Mouse (Mus musculus): ENCODE data around the gene Rnf130.
A peak's percentile ranks its signal among the peaks of the same experiment; 100 is the strongest.

Gene Rnf130

GRCm38 (mm10) chr11:50025721-50026520 lies 775 bp downstream of the Rnf130 start:
- DNase-seq, result no peak

GRCm38 (mm10) chr11:50026521-50027090 lies 1.5 kb downstream of the Rnf130 start:
- DNase-seq, result no peak

GRCm38 (mm10) chr11:50028416-50028815 lies 3.3 kb downstream of the Rnf130 start:
- DNase-seq, result no peak

- no peak for DNase-seq
These were observed 9.0 kb downstream of the Rnf130 start for GRCm38 (mm10) chr11:50034155-50034554.

GRCm38 (mm10) chr11:50035726-50036125 lies 10.6 kb downstream of the Rnf130 start:
- no peak for DNase-seq

GRCm38 (mm10) chr11:50036781-50037460 lies 11.8 kb downstream of the Rnf130 start:
- DNase-seq, result peak in 1 of 2 experiments; percentile 35

GRCm38 (mm10) chr11:50038757-50039156 lies 13.6 kb downstream of the Rnf130 start:
- no peak for DNase-seq

- no peak for DNase-seq
These were observed 16.0 kb downstream of the Rnf130 start for GRCm38 (mm10) chr11:50041148-50041547.

GRCm38 (mm10) chr11:50042345-50042997 lies 17.3 kb downstream of the Rnf130 start:
- DNase-seq, result peak in 1 of 2 experiments; percentile 26

GRCm38 (mm10) chr11:50044454-50044853 lies 19.3 kb downstream of the Rnf130 start:
- DNase-seq, result no peak

- DNase-seq, result no peak
These were observed 22.5 kb downstream of the Rnf130 start for GRCm38 (mm10) chr11:50047610-50048009.

GRCm38 (mm10) chr11:50048115-50048514 lies 23.0 kb downstream of the Rnf130 start:
- DNase-seq, result no peak

GRCm38 (mm10) chr11:50050392-50050791 lies 25.2 kb downstream of the Rnf130 start:
- no peak for DNase-seq

GRCm38 (mm10) chr11:50057713-50058112 lies 32.6 kb downstream of the Rnf130 start:
- no peak for DNase-seq

- no peak for DNase-seq
These were observed 33.1 kb downstream of the Rnf130 start for GRCm38 (mm10) chr11:50058277-50058676.

- DNase-seq, result no peak
These were observed 33.9 kb downstream of the Rnf130 start for GRCm38 (mm10) chr11:50059045-50059444.

GRCm38 (mm10) chr11:50062116-50062515 lies 37.0 kb downstream of the Rnf130 start:
- peak in 1 of 2 experiments; percentile 5 for DNase-seq

GRCm38 (mm10) chr11:50066088-50066487 lies 40.9 kb downstream of the Rnf130 start:
- DNase-seq, result peak; percentile 9 to 42

- peak; percentile 34 to 36 for DNase-seq
These were observed 48.7 kb downstream of the Rnf130 start for GRCm38 (mm10) chr11:50073830-50074229.

GRCm38 (mm10) chr11:50076756-50077155 lies 51.6 kb downstream of the Rnf130 start:
- DNase-seq, result no peak

GRCm38 (mm10) chr11:50081365-50082190 lies 56.4 kb downstream of the Rnf130 start:
- no peak for DNase-seq

GRCm38 (mm10) chr11:50086211-50086610 lies 61.1 kb downstream of the Rnf130 start:
- no peak for DNase-seq
